Mouse (Mus musculus): ENCODE results near the gene Tnfaip8l1.

Tnfaip8l1 gene

GRCm38 (mm10) chr17:56137839-56138613 lies 24.3 kb upstream of the Tnfaip8l1 start:
- no peak for DNase-seq (ENCODE audit: low spot score in 2 of 2)

- DNase-seq (ENCODE audit: low spot score in 2 of 2): no peak
Measured at GRCm38 (mm10) chr17:56139355-56139754, 22.9 kb upstream of the Tnfaip8l1 start.

- peak; percentile 61 to 81 for DNase-seq (ENCODE audit: low spot score in 2 of 2)
Measured at GRCm38 (mm10) chr17:56139858-56140595, 22.2 kb upstream of the Tnfaip8l1 start, which contains the start of gene Sema6b. Sema6b (minus strand) TSS chr17:56140343.

- no peak for DNase-seq (ENCODE audit: low spot score in 2 of 2)
Measured at GRCm38 (mm10) chr17:56141702-56142605, 20.3 kb upstream of the Tnfaip8l1 start.

- no peak for DNase-seq (ENCODE audit: low spot score in 2 of 2)
Measured at GRCm38 (mm10) chr17:56144546-56144945, 17.7 kb upstream of the Tnfaip8l1 start.

- DNase-seq (ENCODE audit: low spot score in 2 of 2): no peak
Measured at GRCm38 (mm10) chr17:56146131-56146530, 16.1 kb upstream of the Tnfaip8l1 start.

GRCm38 (mm10) chr17:56147420-56147819 lies 14.9 kb upstream of the Tnfaip8l1 start:
- no peak for DNase-seq (ENCODE audit: low spot score in 2 of 2)

- DNase-seq (ENCODE audit: low spot score in 2 of 2): no peak
Measured at GRCm38 (mm10) chr17:56148280-56148679, 14.0 kb upstream of the Tnfaip8l1 start.

GRCm38 (mm10) chr17:56148790-56149618 lies 13.3 kb upstream of the Tnfaip8l1 start:
- DNase-seq (ENCODE audit: low spot score in 2 of 2): no peak

- no peak for DNase-seq (ENCODE audit: low spot score in 2 of 2)
Measured at GRCm38 (mm10) chr17:56149897-56150296, 12.4 kb upstream of the Tnfaip8l1 start.

- no peak for DNase-seq (ENCODE audit: low spot score in 2 of 2)
Measured at GRCm38 (mm10) chr17:56153643-56154042, 8.6 kb upstream of the Tnfaip8l1 start.

GRCm38 (mm10) chr17:56159729-56160128 lies 2.5 kb upstream of the Tnfaip8l1 start:
- DNase-seq (ENCODE audit: low spot score in 2 of 2): peak in 1 of 2 experiments; percentile 37

- DNase-seq (ENCODE audit: low spot score in 2 of 2): peak; percentile 52 to 67
Measured at GRCm38 (mm10) chr17:56163523-56164102, 1.3 kb downstream of the Tnfaip8l1 start.

GRCm38 (mm10) chr17:56164510-56164909 lies 2.2 kb downstream of the Tnfaip8l1 start:
- no peak for DNase-seq (ENCODE audit: low spot score in 2 of 2)

- DNase-seq (ENCODE audit: low spot score in 2 of 2): no peak
Measured at GRCm38 (mm10) chr17:56165671-56166070, 3.4 kb downstream of the Tnfaip8l1 start.

GRCm38 (mm10) chr17:56169830-56170229 lies 7.6 kb downstream of the Tnfaip8l1 start:
- no peak for DNase-seq (ENCODE audit: low spot score in 2 of 2)

- DNase-seq (ENCODE audit: low spot score in 2 of 2): no peak
Measured at GRCm38 (mm10) chr17:56170636-56171035, 8.4 kb downstream of the Tnfaip8l1 start.

- DNase-seq (ENCODE audit: low spot score in 2 of 2): no peak
Measured at GRCm38 (mm10) chr17:56171456-56171855, 9.2 kb downstream of the Tnfaip8l1 start.

- DNase-seq (ENCODE audit: low spot score in 2 of 2): no peak
Measured at GRCm38 (mm10) chr17:56171881-56172280, 9.6 kb downstream of the Tnfaip8l1 start.

GRCm38 (mm10) chr17:56173401-56174046 lies 11.2 kb downstream of the Tnfaip8l1 start:
- no peak for DNase-seq (ENCODE audit: low spot score in 2 of 2)

Measured in thymus, postnatal 10 days (tissue).